Mouse (Mus musculus) heart, postnatal 0 days (tissue): Measurements from ENCODE around the gene 1700029P11Rik. TPM values are rescaled to one million over a fixed set of nuclear protein-coding genes. Genes with fewer than 3 reads are reported as not detected.

ENCODE experiments used
- ATAC-seq: fragments of 200-750 bp; cut with Nextera tagmentation; 2 replicates; pipeline ENCODE4 v1.8.0; 2017; ENCODE audit warnings: low read depth, moderate number of reproducible peaks, moderate library complexity; ENCODE audit not compliant: insufficient read depth
- DNase-seq: peaks from one replicate; pipeline ENCODE4 v3.0.0-alpha.2; 2016; ENCODE audit warnings: low spot score
- H3K27ac ChIP-seq: fragments of 300-500 bp; sonication (generic); 2 replicates; pipeline ENCODE4 v1.5.1; 2014; ENCODE audit warnings: low read depth, mild to moderate bottlenecking
- H3K27me3 ChIP-seq: fragments of 300-500 bp; sonication (generic); 2 replicates; pipeline ENCODE4 v1.6.1; 2014; ENCODE audit warnings: low read length, mixed read lengths; ENCODE audit not compliant: control insufficient read depth, insufficient read depth
- H3K36me3 ChIP-seq: fragments of 300-500 bp; sonication (generic); replicated peaks from 2 replicates; pipeline ENCODE4 v1.6.1; 2014; ENCODE audit warnings: low read length, mixed read lengths; ENCODE audit not compliant: control insufficient read depth, insufficient read depth
- H3K4me1 ChIP-seq: fragments of 300-500 bp; sonication (generic); 2 replicates; pipeline ENCODE4 v1.6.1; 2014; ENCODE audit warnings: antibody characterized with exemption; ENCODE audit not compliant: control insufficient read depth, insufficient read depth
- H3K4me2 ChIP-seq: fragments of 300-500 bp; sonication (generic); 2 replicates; pipeline ENCODE4 v1.6.1; 2014; ENCODE audit warnings: low read depth, mild to moderate bottlenecking, low read length, moderate library complexity
- H3K4me3 ChIP-seq: fragments of 300-500 bp; sonication (generic); 2 replicates; pipeline ENCODE4 v1.5.1; 2014; ENCODE audit warnings: low read depth, low read length
- H3K9ac ChIP-seq: fragments of 300-500 bp; sonication (generic); replicated peaks from 2 replicates; pipeline ENCODE4 v1.6.1; 2014; ENCODE audit warnings: low read depth, low read length, mixed read lengths
- H3K9me3 ChIP-seq: fragments of 300-500 bp; sonication (generic); replicated peaks from 2 replicates; pipeline ENCODE4 v1.6.1; 2016; ENCODE audit warnings: low read length; ENCODE audit not compliant: control insufficient read depth
- CTCF ChIP-seq: IDR thresholded peaks from 2 replicates; pipeline ENCODE4 v1.5.1; 2016; ENCODE audit warnings: antibody characterized with exemption, control low read depth, low read depth
- EP300 ChIP-seq: IDR thresholded peaks from 2 replicates; pipeline ENCODE4 v1.6.1; 2016; ENCODE audit warnings: antibody characterized with exemption, low read depth
- WGBS: fragments of 180-500 bp; shearing (Covaris S2); extraction: QIAGEN DNeasy Blood & Tissue Kit; methylation state at CpG from one replicate; pipeline ENCODE4 v1.1.7; 2014; 5-methylcytosine and 5-hydroxymethylcytosine counted together
- polyA plus RNA-seq: library from polyadenylated mRNA; unstranded; fragments of >200 nt; fragmentation: Nextera tagmentation; extraction: Ambion mirVana; gene quantifications from 2 replicates; pipeline ENCODE4 v1.2.1, GENCODE M21; 2015
- total RNA-seq: library from RNA; depleted of rRNA; stranded (reverse); fragments of >200 nt; gene quantifications from 2 replicates; pipeline ENCODE4 v1.2.3, GENCODE M21; 2014; ENCODE audit warnings: low replicate concordance

Gene 1700029P11Rik
- total and polyA plus RNA-seq, 2 experiments from 2014 or later, result not detected

DNA sequence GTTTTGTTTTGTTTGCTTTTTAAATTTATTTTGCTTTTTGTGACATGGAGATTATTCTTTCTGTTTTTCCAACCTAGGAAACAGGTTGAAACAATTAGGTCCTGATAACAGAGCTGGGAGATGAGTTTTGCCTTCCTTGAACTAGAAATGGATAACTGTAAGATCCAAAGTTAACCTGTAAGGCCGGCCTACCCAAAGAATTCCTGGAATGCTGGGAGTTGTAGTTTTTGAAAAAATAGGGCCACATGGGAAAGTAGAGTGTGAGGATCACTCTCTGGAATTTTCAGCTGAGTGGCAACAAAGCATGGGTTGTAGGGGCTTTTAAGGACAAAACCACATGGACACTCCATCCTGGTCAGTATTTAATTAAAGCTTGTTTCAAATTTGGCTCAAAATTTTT, 1.8 kb downstream of the 1700029P11Rik start:
- H3K36me3 ChIP-seq, result no peaks in the 10 kb centered on the region
- no peak overlapping the region for H3K4me2 ChIP-seq
- DNase-seq (no peak), ATAC-seq (no peak)
- no peaks in the 10 kb centered on the region for H3K4me1 ChIP-seq
- H3K4me3 ChIP-seq, result no peak overlapping the region
- TF ChIP-seq CTCF, result no peak
- no peak for TF ChIP-seq EP300
- H3K27me3 ChIP-seq, result no peaks in the 10 kb centered on the region
- WGBS, result 49% methylated on average over 1 of the region's 1 CpGs
- no peaks in the 10 kb centered on the region for H3K9me3 ChIP-seq
- no peak overlapping the region for H3K9ac ChIP-seq
- H3K27ac ChIP-seq, result no peak overlapping the region

GRCm38 (mm10) chr15:81985267-81986161, 5.2 kb downstream of the 1700029P11Rik start:
- Histone ChIP-seq H3K27ac (no peak overlapping the region), H3K9ac (no peak overlapping the region), H3K4me3 (no peak overlapping the region), H3K4me1 (0 out of 2 replicates have a peak, but pooled peaks cover 8% of the 10 kb centered on the region), H3K9me3 (no peaks in the 10 kb centered on the region), H3K36me3 (no peaks in the 10 kb centered on the region), H3K27me3 (no peaks in the 10 kb centered on the region), H3K4me2 (no peak overlapping the region)
- ATAC-seq (no peak), DNase-seq (no peak)
- 44% methylated on average over 2 of the region's 2 CpGs for WGBS
- no peak for TF ChIP-seq EP300
- TF ChIP-seq CTCF, result no peak

GRCm38 (mm10) chr15:81987646-81988045, 7.3 kb downstream of the 1700029P11Rik start, which contains the start of gene Xrcc6:
Gene Xrcc6 (plus strand): TSS chr15:81987835.
- 0 out of 2 replicates have a peak, but pooled peaks cover 9% of the 10 kb centered on the region for H3K4me1 ChIP-seq
- DNase-seq (no peak), ATAC-seq (no peak)
- no peak within 1 kb of the TSS for H3K4me3 ChIP-seq
- no peak within 1 kb of the TSS for H3K27ac ChIP-seq
- H3K4me2 ChIP-seq, result no peak within 1 kb of the TSS
- TF ChIP-seq CTCF, result no peak
- no peak for TF ChIP-seq EP300
- no peak within 1 kb of the TSS for H3K9ac ChIP-seq
- 0 out of 2 replicates have a peak, but pooled peaks cover 3% of the 10 kb centered on the region for H3K36me3 ChIP-seq
- WGBS, result 73% methylated on average over 3 of the region's 3 CpGs
- H3K9me3 ChIP-seq, result no peaks in the 10 kb centered on the region
- H3K27me3 ChIP-seq, result no peaks in the 10 kb centered on the region

- WGBS, result 29% methylated on average over 11 of the region's 11 CpGs
- H3K4me3 ChIP-seq, result no peak overlapping the region
- peak; percentile 93 for DNase-seq
- 0 out of 2 replicates have a peak, but pooled peaks cover 9% of the 10 kb centered on the region for H3K4me1 ChIP-seq
- H3K9me3 ChIP-seq, result no peaks in the 10 kb centered on the region
- peak; percentile 80 for TF ChIP-seq CTCF
- TF ChIP-seq EP300, result no peak
- ATAC-seq, result peak; percentile 91
- 0 out of 2 replicates have a peak overlapping the region, but pooled peaks have one; percentile 28 for H3K4me2 ChIP-seq
- H3K27ac ChIP-seq, result peak overlapping the region; percentile 49; the same call in 1 of the 2 replicates
- H3K36me3 ChIP-seq, result peaks cover 21% of the 10 kb centered on the region
- no peak overlapping the region for H3K9ac ChIP-seq
- no peaks in the 10 kb centered on the region for H3K27me3 ChIP-seq
Measured at GRCm38 (mm10) chr15:81989371-81990062, 9.2 kb downstream of the 1700029P11Rik start.

GRCm38 (mm10) chr15:81990549-81990948, 10.2 kb downstream of the 1700029P11Rik start:
- Histone ChIP-seq H3K4me1 (0 out of 2 replicates have a peak, but pooled peaks cover 9% of the 10 kb centered on the region), H3K4me3 (no peak overlapping the region), H3K27me3 (no peaks in the 10 kb centered on the region), H3K4me2 (no peak overlapping the region), H3K9me3 (no peaks in the 10 kb centered on the region), H3K9ac (no peak overlapping the region), H3K36me3 (peaks cover 29% of the 10 kb centered on the region), H3K27ac (no peak overlapping the region)
- no peak for DNase-seq
- TF ChIP-seq CTCF (no peak), EP300 (no peak)
- 29% methylated on average over 7 of the region's 7 CpGs for WGBS
- no peak for ATAC-seq
